Mouse (Mus musculus) hindbrain, embryonic 11.5 days (tissue): ENCODE measurements around the gene Omg. TPM values are rescaled to one million over a fixed set of nuclear protein-coding genes. Genes with fewer than 3 reads are reported as not detected.

Experiments
- ATAC-seq: fragments of 200-750 bp; cut with Nextera tagmentation; 2 replicates; pipeline ENCODE4 v1.8.0; 2017; ENCODE audit warnings: mild to moderate bottlenecking, moderate TSS enrichment, moderate library complexity; ENCODE audit not compliant: low FRiP score
- DNase-seq: peaks from one replicate; pipeline ENCODE4 v3.0.0-alpha.2; 2015; ENCODE audit warnings: low spot score
- H3K27ac ChIP-seq: fragments of 300-500 bp; sonication (generic); 2 replicates; pipeline ENCODE4 v1.5.1; 2014; ENCODE audit warnings: mild to moderate bottlenecking, low read depth, low read length
- H3K27me3 ChIP-seq: fragments of 300-500 bp; sonication (generic); 2 replicates; pipeline ENCODE4 v1.6.1; 2014; ENCODE audit warnings: mild to moderate bottlenecking, low read length, moderate library complexity, mixed read lengths; ENCODE audit not compliant: control insufficient read depth, insufficient read depth
- H3K36me3 ChIP-seq: fragments of 300-500 bp; sonication (generic); 2 replicates; pipeline ENCODE4 v1.6.1; 2014; ENCODE audit warnings: mild to moderate bottlenecking, low read length, moderate library complexity, mixed read lengths; ENCODE audit not compliant: control insufficient read depth, insufficient read depth
- H3K4me1 ChIP-seq: fragments of 300-500 bp; sonication (generic); replicated peaks from 2 replicates; pipeline ENCODE4 v1.6.1; 2014; ENCODE audit warnings: low read length, mixed read lengths; ENCODE audit not compliant: control insufficient read depth, insufficient read depth
- H3K4me2 ChIP-seq: fragments of 300-500 bp; sonication (generic); replicated peaks from 2 replicates; pipeline ENCODE4 v1.6.1; 2014; ENCODE audit warnings: mild to moderate bottlenecking, low read depth, low read length
- H3K4me3 ChIP-seq: fragments of 300-500 bp; sonication (generic); 2 replicates; pipeline ENCODE4 v1.5.1; 2014; ENCODE audit warnings: low read depth, low read length
- H3K9ac ChIP-seq: fragments of 300-500 bp; sonication (generic); 2 replicates; pipeline ENCODE4 v1.6.1; 2014; ENCODE audit warnings: low read depth, low read length
- H3K9me3 ChIP-seq: fragments of 300-500 bp; sonication (generic); 2 replicates; pipeline ENCODE4 v1.6.1; 2016; ENCODE audit warnings: low read length; ENCODE audit not compliant: control insufficient read depth
- WGBS: fragments of 180-500 bp; shearing (Covaris S2); extraction: QIAGEN DNeasy Blood & Tissue Kit; methylation state at CpG from one replicate; pipeline ENCODE4 v1.1.7; 2014; 5-methylcytosine and 5-hydroxymethylcytosine counted together
- polyA plus RNA-seq: library from polyadenylated mRNA; unstranded; fragments of >200 nt; fragmentation: Nextera tagmentation; extraction: Ambion mirVana; gene quantifications from 2 replicates; pipeline ENCODE4 v1.2.1, GENCODE M21; 2014

Omg gene
- polyA plus RNA-seq, 1 experiment from 2014 or later, result 0.73 TPM

DNA sequence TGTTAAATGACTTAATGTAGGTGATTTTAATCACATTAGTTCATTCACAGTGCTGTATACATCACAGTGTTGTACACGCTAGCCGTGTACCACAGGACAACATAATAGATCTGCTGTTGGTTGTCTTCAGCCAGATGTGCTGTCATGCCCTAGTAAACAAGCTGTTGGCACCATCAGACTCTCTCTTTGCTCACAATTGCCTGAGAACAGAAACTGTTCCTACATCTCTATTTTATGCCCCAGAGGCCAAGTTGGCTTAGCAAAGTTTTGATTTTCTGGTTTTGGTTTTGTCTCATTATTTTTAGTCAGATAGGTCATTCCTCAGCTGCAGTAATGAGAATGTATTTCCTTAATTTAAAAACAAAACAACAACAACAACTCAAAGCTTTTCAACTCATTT is 25.9 kb upstream of the Omg start:
- Histone ChIP-seq H3K27me3 (no peaks in the 10 kb centered on the region), H3K4me3 (no peak overlapping the region), H3K4me2 (no peak overlapping the region), H3K27ac (no peak overlapping the region), H3K9ac (no peak overlapping the region), H3K9me3 (no peaks in the 10 kb centered on the region), H3K36me3 (no peaks in the 10 kb centered on the region), H3K4me1 (no peaks in the 10 kb centered on the region)
- ATAC-seq (no peak), DNase-seq (no peak)
- WGBS, result 95% methylated on average over 2 of the region's 2 CpGs

GRCm38 (mm10) chr11:79529226-79529625 is 25.3 kb upstream of the Omg start:
- Histone ChIP-seq H3K27me3 (no peaks in the 10 kb centered on the region), H3K4me3 (no peak overlapping the region), H3K4me1 (no peaks in the 10 kb centered on the region), H3K9me3 (no peaks in the 10 kb centered on the region), H3K4me2 (no peak overlapping the region), H3K9ac (no peak overlapping the region), H3K27ac (no peak overlapping the region), H3K36me3 (no peaks in the 10 kb centered on the region)
- 97% methylated on average over 6 of the region's 6 CpGs for WGBS
- ATAC-seq, result no peak
- no peak for DNase-seq

- Histone ChIP-seq H3K27ac (no peak overlapping the region), H3K4me1 (no peaks in the 10 kb centered on the region), H3K9me3 (no peaks in the 10 kb centered on the region), H3K27me3 (no peaks in the 10 kb centered on the region), H3K4me3 (no peak overlapping the region), H3K36me3 (no peaks in the 10 kb centered on the region), H3K9ac (no peak overlapping the region), H3K4me2 (no peak overlapping the region)
- ATAC-seq (no peak), DNase-seq (no peak)
- WGBS, result 93% methylated on average over 3 of the region's 3 CpGs
Observed at GRCm38 (mm10) chr11:79528601-79529000, 24.7 kb upstream of the Omg start.

DNA sequence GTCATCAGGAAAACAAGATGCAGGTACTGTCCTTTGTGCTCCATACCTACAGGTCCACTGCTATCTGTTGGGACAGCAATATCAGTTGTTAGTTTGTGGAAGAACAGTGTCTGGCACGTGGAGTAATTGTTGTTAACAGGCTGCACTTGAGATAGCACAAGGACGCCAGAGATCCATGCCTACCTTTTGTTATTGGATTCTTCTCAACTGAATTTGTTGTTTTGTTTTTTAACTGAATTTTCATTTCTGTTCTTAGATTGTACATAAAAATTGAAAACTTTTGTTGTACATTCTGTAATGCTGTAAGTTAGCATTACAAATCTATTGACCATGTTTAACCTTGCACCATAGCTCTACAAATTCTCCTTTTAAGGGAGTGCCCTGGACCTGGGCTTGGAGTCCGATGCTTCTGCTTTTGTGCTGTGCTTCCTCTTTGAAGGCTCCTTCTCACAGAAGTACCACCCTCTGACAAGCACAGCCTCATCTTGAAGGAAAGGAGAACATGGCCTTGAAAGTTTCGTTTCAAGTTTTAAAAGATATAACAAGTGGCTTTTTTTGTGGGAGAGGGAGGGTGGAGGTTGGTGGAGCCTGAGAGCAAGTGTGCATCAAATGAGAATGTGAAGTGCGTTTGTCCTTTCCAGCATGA is 24.0 kb upstream of the Omg start:
- no peaks in the 10 kb centered on the region for H3K9me3 ChIP-seq
- H3K27me3 ChIP-seq, result no peaks in the 10 kb centered on the region
- no peak overlapping the region for H3K4me3 ChIP-seq
- no peak overlapping the region for H3K27ac ChIP-seq
- ATAC-seq (no peak), DNase-seq (no peak)
- H3K4me2 ChIP-seq, result no peak overlapping the region
- no peaks in the 10 kb centered on the region for H3K4me1 ChIP-seq
- WGBS, result 93% methylated on average over 5 of the region's 5 CpGs
- H3K9ac ChIP-seq, result no peak overlapping the region
- no peaks in the 10 kb centered on the region for H3K36me3 ChIP-seq

DNA sequence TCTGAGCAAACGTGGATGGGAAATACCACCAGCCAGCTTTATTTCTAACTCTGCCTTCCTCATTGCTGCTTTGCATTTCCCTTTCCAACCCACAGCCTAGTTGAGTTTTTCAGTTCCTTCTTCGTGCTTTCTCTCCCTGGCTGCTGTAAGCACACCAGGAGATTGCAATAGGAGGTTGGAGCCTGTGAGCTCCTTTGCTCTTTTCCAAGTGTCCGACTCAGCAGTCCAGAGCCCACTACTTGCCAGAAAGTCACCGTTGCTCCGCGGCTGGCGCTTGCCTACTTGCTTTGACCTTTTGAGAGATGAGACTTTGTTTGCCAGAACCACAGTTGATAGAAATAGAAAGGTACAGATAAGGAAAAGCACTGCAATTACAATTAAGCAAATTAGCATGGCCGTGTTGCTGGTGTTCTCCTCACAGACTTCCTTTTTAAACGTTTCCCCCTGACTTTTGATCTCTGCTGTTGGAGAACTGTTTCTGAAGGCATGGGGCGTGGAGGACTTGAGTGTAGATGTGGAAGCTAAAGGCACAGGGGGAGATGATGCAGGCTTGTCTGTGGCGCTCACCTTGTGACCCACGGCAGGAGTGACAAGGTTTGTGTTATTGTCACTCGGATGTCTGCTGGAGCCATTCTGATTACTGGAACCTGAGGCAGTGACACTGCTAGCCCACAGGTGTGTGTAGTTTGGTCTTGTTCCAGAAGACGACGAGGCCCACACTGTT is 23.3 kb upstream of the Omg start:
- H3K4me1 ChIP-seq, result no peaks in the 10 kb centered on the region
- H3K4me3 ChIP-seq, result no peak overlapping the region
- H3K27ac ChIP-seq, result no peak overlapping the region
- ATAC-seq (no peak), DNase-seq (no peak)
- H3K36me3 ChIP-seq, result no peaks in the 10 kb centered on the region
- no peaks in the 10 kb centered on the region for H3K27me3 ChIP-seq
- H3K9me3 ChIP-seq, result no peaks in the 10 kb centered on the region
- H3K9ac ChIP-seq, result no peak overlapping the region
- no peak overlapping the region for H3K4me2 ChIP-seq
- 86% methylated on average over 15 of the region's 15 CpGs for WGBS

DNA sequence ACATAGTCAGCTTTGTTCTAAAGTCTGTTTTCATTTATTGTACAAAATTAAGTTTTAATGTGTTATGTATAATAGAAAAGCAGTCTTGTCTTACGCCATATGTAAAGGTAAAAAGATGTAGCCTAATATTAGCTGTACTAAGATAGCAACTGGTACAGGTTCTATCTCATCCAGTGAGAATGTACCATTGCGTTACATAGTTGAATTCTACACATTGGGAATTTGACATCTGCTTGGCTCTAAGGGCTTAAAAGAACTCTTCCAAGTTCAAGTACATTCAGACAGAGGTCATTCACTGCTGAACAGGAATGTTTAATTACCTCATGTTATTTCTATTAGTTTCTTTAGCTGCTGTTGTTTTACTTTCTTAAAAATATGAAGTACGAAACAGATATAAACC is 22.7 kb upstream of the Omg start:
- H3K4me2 ChIP-seq, result no peak overlapping the region
- no peaks in the 10 kb centered on the region for H3K27me3 ChIP-seq
- H3K27ac ChIP-seq, result no peak overlapping the region
- no peak overlapping the region for H3K9ac ChIP-seq
- H3K4me3 ChIP-seq, result no peak overlapping the region
- H3K4me1 ChIP-seq, result no peaks in the 10 kb centered on the region
- 97% methylated on average over 3 of the region's 3 CpGs for WGBS
- no peaks in the 10 kb centered on the region for H3K36me3 ChIP-seq
- no peak for ATAC-seq
- no peak for DNase-seq
- H3K9me3 ChIP-seq, result no peaks in the 10 kb centered on the region

DNA sequence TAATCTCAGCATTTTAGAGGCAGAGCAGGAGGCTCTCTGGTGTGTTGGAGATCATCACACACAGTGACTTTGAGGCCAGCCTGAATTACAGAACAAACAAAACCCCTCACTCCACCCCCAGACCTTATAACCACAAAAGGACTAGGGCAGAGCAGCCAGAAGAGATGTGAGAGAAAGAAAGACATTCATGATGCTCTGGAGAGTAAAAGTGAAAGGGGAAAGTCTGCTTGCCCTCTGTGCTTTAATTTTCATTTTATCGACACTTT is 20.4 kb upstream of the Omg start:
- Histone ChIP-seq H3K4me2 (no peak overlapping the region), H3K4me3 (no peak overlapping the region), H3K9me3 (no peaks in the 10 kb centered on the region), H3K27ac (no peak overlapping the region), H3K9ac (no peak overlapping the region), H3K4me1 (no peaks in the 10 kb centered on the region), H3K27me3 (no peaks in the 10 kb centered on the region), H3K36me3 (no peaks in the 10 kb centered on the region)
- DNase-seq (no peak), ATAC-seq (no peak)
- 72% methylated on average over 1 of the region's 1 CpGs for WGBS

DNA sequence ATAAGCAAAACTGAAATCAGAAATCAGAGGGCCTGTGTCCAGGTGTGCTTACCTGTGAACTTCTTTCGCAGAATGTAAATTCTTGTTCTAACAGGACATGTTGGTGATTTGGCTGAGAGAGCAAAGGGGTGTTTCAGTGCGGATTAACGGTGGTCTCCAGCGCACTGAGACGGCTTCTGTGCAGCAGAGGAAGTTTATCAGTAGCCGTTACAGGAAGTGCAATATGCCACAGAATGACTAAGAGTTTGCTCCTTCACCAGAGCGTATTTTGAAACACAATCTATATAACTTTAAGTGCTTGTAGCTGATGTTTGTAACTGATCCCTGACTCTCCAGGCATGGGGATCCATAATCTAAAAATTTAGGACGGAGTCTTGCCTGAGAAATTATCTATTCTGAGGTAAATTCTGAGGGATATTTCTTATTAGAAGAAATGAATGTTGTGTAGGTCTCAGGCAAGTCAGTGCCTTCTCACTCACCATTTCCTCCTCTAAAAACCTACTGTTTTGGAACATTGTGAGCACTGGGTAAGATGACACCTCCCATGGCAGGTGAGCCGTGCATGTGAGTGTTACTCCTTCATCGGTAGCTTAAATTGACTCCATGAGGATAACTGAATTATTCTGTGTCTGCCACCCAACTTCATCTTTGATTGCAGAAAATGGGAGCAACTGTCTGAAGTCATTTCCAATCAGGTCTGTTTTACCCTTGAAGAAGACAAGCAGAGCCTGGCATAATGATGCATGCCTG is 19.9 kb upstream of the Omg start, which contains the start of gene Evi2b:
Evi2b (minus strand) TSS at position 203 of the 750 bp plus-strand sequence.
- ATAC-seq, result no peak

DNA sequence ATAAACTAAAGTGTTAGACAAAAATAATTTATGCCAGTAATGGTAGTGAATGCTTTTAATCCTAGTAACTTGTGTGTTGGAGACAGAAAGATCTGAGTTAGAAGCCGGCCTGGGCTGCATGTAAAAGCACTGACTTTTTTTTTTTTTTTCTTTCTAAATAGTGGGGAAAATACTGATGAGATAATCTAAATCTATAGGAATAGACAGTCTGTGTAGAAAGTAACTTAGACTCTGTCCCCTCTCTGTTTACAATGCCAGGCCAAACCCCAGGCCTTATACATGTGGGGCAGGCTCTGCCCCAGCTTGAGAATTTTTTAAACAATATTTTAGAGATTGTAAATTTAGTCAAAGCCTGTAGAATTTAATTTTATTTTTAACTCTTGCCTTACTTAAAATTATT is 19.1 kb upstream of the Omg start:
- no peak for DNase-seq
- no peaks in the 10 kb centered on the region for H3K9me3 ChIP-seq
- no peaks in the 10 kb centered on the region for H3K36me3 ChIP-seq
- H3K4me3 ChIP-seq, result no peak overlapping the region
- no peak overlapping the region for H3K9ac ChIP-seq
- H3K27me3 ChIP-seq, result no peaks in the 10 kb centered on the region
- H3K27ac ChIP-seq, result no peak overlapping the region
- no peak overlapping the region for H3K4me2 ChIP-seq
- no peaks in the 10 kb centered on the region for H3K4me1 ChIP-seq
- WGBS, result 90% methylated on average over 1 of the region's 1 CpGs
- ATAC-seq, result no peak

More for the DNA sequence above, 19.9 kb upstream of the Omg start, which contains the start of gene Evi2b:
- WGBS, result 89% methylated on average over 10 of the region's 10 CpGs
- no peak for DNase-seq
- H3K4me1 ChIP-seq, result no peaks in the 10 kb centered on the region
- no peak within 1 kb of the TSS for H3K4me3 ChIP-seq
- no peaks in the 10 kb centered on the region for H3K9me3 ChIP-seq
- H3K36me3 ChIP-seq, result no peaks in the 10 kb centered on the region
- no peak within 1 kb of the TSS for H3K27ac ChIP-seq
- H3K4me2 ChIP-seq, result no peak within 1 kb of the TSS
- no peaks in the 10 kb centered on the region for H3K27me3 ChIP-seq
- no peak within 1 kb of the TSS for H3K9ac ChIP-seq
